9 mouse cellular contexts compared by ENCODE assay signal in the genomic region with DNA sequence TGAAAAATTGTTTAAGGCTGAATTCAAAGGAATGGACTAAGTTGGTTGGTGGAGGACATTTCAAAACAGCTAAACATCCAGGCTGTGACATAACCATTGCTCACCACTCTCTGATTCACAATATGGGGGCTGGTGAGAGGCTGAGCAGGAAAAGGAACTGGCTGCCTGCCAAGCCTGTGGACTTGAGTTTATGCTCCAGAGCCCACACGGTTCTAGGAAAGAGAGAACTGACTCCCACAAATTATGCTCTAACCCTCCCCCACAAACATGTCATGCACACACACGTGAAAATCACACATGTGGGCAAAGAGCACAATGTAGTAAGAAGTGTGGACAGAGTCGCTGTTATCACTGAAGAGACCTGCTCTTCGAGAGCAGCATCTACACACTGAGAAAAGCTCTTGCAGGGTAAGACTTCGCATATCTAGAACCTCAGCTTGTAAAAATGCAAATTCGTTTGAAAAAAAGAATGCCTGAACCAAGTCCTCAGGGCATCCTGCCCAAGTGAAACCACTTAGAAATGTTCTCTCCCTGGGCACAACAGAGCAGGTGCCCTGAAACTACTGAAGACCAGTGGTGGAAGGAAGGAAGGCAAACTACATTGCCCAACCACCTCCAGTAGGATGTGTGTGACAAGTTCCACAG.
DNase-seq lines count a peak whose midpoint lies in the region; ATAC-seq and TF ChIP-seq lines count a peak whose summit lies in the region.
"Had no signal": no experiment of that assay in that cellular context is flagged by ENCODE, and none has a peak within 500 bp of the region (broad histone marks: within the 10 kb centered on the region; RNA-seq: fewer than 3 reads in every experiment).

No protein-coding gene starts in this region.

- ATAC-seq in hindbrain, embryonic 13.5 days (ENCODE audit: low FRiP score) = peak; percentile 36; the same call in 1 of the 2 replicates
- peak; percentile 43; the same call in 1 of the 2 replicates for ATAC-seq in kidney, postnatal 0 days (replicated peaks; ENCODE audit: low FRiP score, low read depth)
- no peak for ATAC-seq in megakaryocyte-erythroid progenitor cell, adult 5-6 weeks (replicated peaks; ENCODE audit: low FRiP score, low TSS enrichment, poor library complexity, severe bottlenecking)

- H3K4me2 ChIP-seq in hindbrain, embryonic 13.5 days = no peak overlapping the region
- H3K4me2 ChIP-seq in kidney, postnatal 0 days (ENCODE audit: low read length) = no peak overlapping the region
- H3K4me2 ChIP-seq: neural tube, embryonic 13.5 days had no signal

- no peak for DNase-seq in hindbrain, embryonic 10.5 days (ENCODE audit: low spot score)
- DNase-seq in adrenal gland, adult 18-20 months (ENCODE audit: low spot score in 2 of 2) = peak; percentile 55 to 58
- peak; percentile 19 for DNase-seq in kidney, postnatal 0 days (ENCODE audit: low spot score)
- peak; percentile 27 for DNase-seq in lung, postnatal 14 days
- no peak for DNase-seq in yolk sac, embryonic 10.5 days (ENCODE audit: low spot score)
- no peak for DNase-seq in spleen, adult 12 weeks (ENCODE audit: low spot score)

- H3K4me3 ChIP-seq in hindbrain, embryonic 13.5 days = no peak overlapping the region
- no peak overlapping the region for H3K4me3 ChIP-seq in hindbrain, embryonic 10.5 days
- no peak overlapping the region for H3K4me3 ChIP-seq in kidney, postnatal 0 days (replicated peaks; ENCODE audit: low read depth, low read length)
- H3K4me3 ChIP-seq: neural tube, embryonic 13.5 days had no signal

- no peaks in the 10 kb centered on the region for H3K9me3 ChIP-seq in hindbrain, embryonic 13.5 days
- no peaks in the 10 kb centered on the region for H3K9me3 ChIP-seq in hindbrain, embryonic 10.5 days
- no peaks in the 10 kb centered on the region for H3K9me3 ChIP-seq in kidney, postnatal 0 days (replicated peaks; ENCODE audit: low read length)
- H3K9me3 ChIP-seq: neural tube, embryonic 13.5 days had no signal

- no peak overlapping the region for H3K27ac ChIP-seq in hindbrain, embryonic 13.5 days
- H3K27ac ChIP-seq in hindbrain, embryonic 10.5 days = no peak overlapping the region
- H3K27ac ChIP-seq in kidney, postnatal 0 days = no peak overlapping the region
- H3K27ac ChIP-seq: neural tube, embryonic 13.5 days had no signal

- no peak overlapping the region for H3K9ac ChIP-seq in hindbrain, embryonic 13.5 days
- no peak overlapping the region for H3K9ac ChIP-seq in kidney, postnatal 0 days (ENCODE audit: low read depth, low read length)
- H3K9ac ChIP-seq: neural tube, embryonic 13.5 days had no signal

- TF ChIP-seq CTCF in kidney, postnatal 0 days (IDR thresholded peaks at IDR 0.05; ENCODE audit: low read depth) = no peak

- H3K36me3 ChIP-seq in hindbrain, embryonic 13.5 days = no peaks in the 10 kb centered on the region
- no peaks in the 10 kb centered on the region for H3K36me3 ChIP-seq in hindbrain, embryonic 10.5 days
- no peaks in the 10 kb centered on the region for H3K36me3 ChIP-seq in kidney, postnatal 0 days (ENCODE audit: insufficient read depth, low read length)
- H3K36me3 ChIP-seq: neural tube, embryonic 13.5 days had no signal

- no peaks in the 10 kb centered on the region for H3K27me3 ChIP-seq in hindbrain, embryonic 13.5 days
- no peaks in the 10 kb centered on the region for H3K27me3 ChIP-seq in hindbrain, embryonic 10.5 days (ENCODE audit: insufficient read depth, poor library complexity, severe bottlenecking)
- no peaks in the 10 kb centered on the region for H3K27me3 ChIP-seq in kidney, postnatal 0 days (ENCODE audit: insufficient read depth, low read length)
- H3K27me3 ChIP-seq: neural tube, embryonic 13.5 days had no signal

- H3K4me1 ChIP-seq in hindbrain, embryonic 13.5 days (replicated peaks) = no peaks in the 10 kb centered on the region
- no peaks in the 10 kb centered on the region for H3K4me1 ChIP-seq in hindbrain, embryonic 10.5 days (replicated peaks)
- H3K4me1 ChIP-seq in kidney, postnatal 0 days (replicated peaks; ENCODE audit: insufficient read depth, low read length) = no peaks in the 10 kb centered on the region
- H3K4me1 ChIP-seq: neural tube, embryonic 13.5 days had no signal

- WGBS in hindbrain, embryonic 13.5 days = 79% methylated on average over 6 of the region's 6 CpGs
- 88% methylated on average over 6 of the region's 6 CpGs for WGBS in hindbrain, embryonic 10.5 days
- 50% methylated on average over 6 of the region's 6 CpGs for WGBS in kidney, postnatal 0 days

Comparison
In these comparisons a context has a peak if more than half of its experiments do, and no peak if none do; other contexts are left out.
1. DNase-seq: peak in adrenal gland, adult 18-20 months (2 of 2), kidney, postnatal 0 days (single experiment) and lung, postnatal 14 days (single experiment); none in hindbrain, embryonic 10.5 days (single experiment), yolk sac, embryonic 10.5 days (single experiment) and spleen, adult 12 weeks (single experiment).